Mouse (Mus musculus): ENCODE data around the gene Gm13304.
"Not testable (repeated sequence)": the region's sequence is repeated elsewhere in the genome, so short reads cannot be mapped to it uniquely, and the experiment has no call there.

The Gm13304 gene

GRCm38 (mm10) chr4:42114517-42114916, at the start of gene Gm13304:
Gm13304 (plus strand) TSS chr4:42114817.
- not testable (repeated sequence) for DNase-seq (ENCODE audit: low read depth)

GRCm38 (mm10) chr4:42090907-42091306, 23.7 kb upstream of the Gm13304 start, which contains the start of gene Gm3893:
Gm3893 (plus strand) TSS chr4:42091207.
- not testable (repeated sequence) for DNase-seq (ENCODE audit: low read depth)

- not testable (repeated sequence) for DNase-seq (ENCODE audit: low read depth)
Observed at GRCm38 (mm10) chr4:42153136-42153535, 38.5 kb downstream of the Gm13304 start, which contains the start of gene Gm13306. Gm13306 (plus strand) TSS chr4:42153436.

Measured in NIH3T3 (cell line).